ENCODE assay signal across 8 mouse cellular contexts in genomic region chr10:128742616-128743015, GRCm38 (mm10). TPM values are rescaled to one million over a fixed set of nuclear protein-coding genes. Genes with fewer than 3 reads are reported as not detected.
DNase-seq lines count a peak whose midpoint lies in the region; ATAC-seq and TF ChIP-seq lines count a peak whose summit lies in the region.

No protein-coding gene starts in this region.

- ATAC-seq in heart, embryonic 12.5 days (ENCODE audit: insufficient number of reproducible peaks, low FRiP score): no peak
- no peak for ATAC-seq in midbrain, postnatal 0 days (ENCODE audit: low FRiP score)
- ATAC-seq in midbrain, embryonic 11.5 days (ENCODE audit: low FRiP score): no peak

- no peak for DNase-seq in heart, postnatal 4 days
- no peak for DNase-seq in midbrain, postnatal 0 days (ENCODE audit: low spot score)
- DNase-seq in midbrain, embryonic 11.5 days (ENCODE audit: low spot score, missing footprints): no peak
- no peak for DNase-seq in Muller cell, postnatal 12 days (ENCODE audit: inconsistent ontology term)
- no peak for DNase-seq in left cerebral cortex, postnatal 4 days

- peak overlapping the region; percentile 93 for H3K4me2 ChIP-seq in heart, embryonic 12.5 days
- peak overlapping the region; percentile 99 for H3K4me2 ChIP-seq in midbrain, postnatal 0 days (ENCODE audit: low read depth, low read length, poor library complexity, severe bottlenecking)
- H3K4me2 ChIP-seq in midbrain, embryonic 11.5 days: no peak overlapping the region
- H3K4me2 ChIP-seq in myocyte (ENCODE audit: low read depth): peak overlapping the region; percentile 84

- intact Hi-C loops in left cerebral cortex, postnatal 4 days (cut with DNase I): no loop called here

- H3K4me1 ChIP-seq in heart, embryonic 12.5 days (replicated peaks): peaks cover 20% of the 10 kb centered on the region
- no peaks in the 10 kb centered on the region; the same call in 1 of the 2 replicates for H3K4me1 ChIP-seq in midbrain, postnatal 0 days (ENCODE audit: insufficient read depth, low read length)
- H3K4me1 ChIP-seq in midbrain, embryonic 11.5 days (ENCODE audit: control insufficient read depth, insufficient read depth, low read length): peaks cover 5% of the 10 kb centered on the region; the same call in 1 of the 2 replicates
- peaks cover 3% of the 10 kb centered on the region; the same call in 1 of the 2 replicates for H3K4me1 ChIP-seq in embryonic fibroblast, embryonic 13.5 days (ENCODE audit: control insufficient read depth, insufficient read depth, low read length)

- H3K36me3 ChIP-seq in heart, embryonic 12.5 days: no peaks in the 10 kb centered on the region
- no peaks in the 10 kb centered on the region for H3K36me3 ChIP-seq in midbrain, postnatal 0 days (ENCODE audit: insufficient read depth, low read length)
- H3K36me3 ChIP-seq in midbrain, embryonic 11.5 days (ENCODE audit: control insufficient read depth, insufficient read depth, low read length): no peaks in the 10 kb centered on the region
- no peaks in the 10 kb centered on the region for H3K36me3 ChIP-seq in myocyte (ENCODE audit: control insufficient read depth, insufficient read depth)

- peaks cover 10% of the 10 kb centered on the region for H3K27me3 ChIP-seq in heart, embryonic 12.5 days (replicated peaks)
- peaks cover 7% of the 10 kb centered on the region; the same call in 1 of the 2 replicates for H3K27me3 ChIP-seq in midbrain, postnatal 0 days (ENCODE audit: insufficient read depth, low read length)
- H3K27me3 ChIP-seq in midbrain, embryonic 11.5 days (ENCODE audit: control insufficient read depth, insufficient read depth, low read length): peaks cover 38% of the 10 kb centered on the region
- H3K27me3 ChIP-seq in myocyte (ENCODE audit: control insufficient read depth, insufficient read depth, insufficient read length): no peaks in the 10 kb centered on the region

- no peak overlapping the region for H3K27ac ChIP-seq in heart, embryonic 12.5 days (ENCODE audit: poor library complexity, severe bottlenecking)
- no peak overlapping the region for H3K27ac ChIP-seq in midbrain, postnatal 0 days (ENCODE audit: low read depth, low read length)
- H3K27ac ChIP-seq in midbrain, embryonic 11.5 days (ENCODE audit: low read depth, low read length): no peak overlapping the region
- no peak overlapping the region for H3K27ac ChIP-seq in embryonic fibroblast, embryonic 13.5 days (ENCODE audit: insufficient read depth, low read length)

- H3ac ChIP-seq in myocyte (ENCODE audit: control insufficient read depth, insufficient read length): no peak overlapping the region

- no peak for TF ChIP-seq POLR2A in embryonic fibroblast, embryonic 13.5 days (IDR thresholded peaks at IDR 0.05; ENCODE audit: low read depth, low read length)
- TF ChIP-seq POLR2A in myocyte (IDR thresholded peaks at IDR 0.05; ENCODE audit: insufficient read length, low read depth): no peak

- H3K4me3 ChIP-seq in heart, embryonic 12.5 days: peak overlapping the region; percentile 80
- no peak overlapping the region for H3K4me3 ChIP-seq in midbrain, postnatal 0 days (ENCODE audit: low read depth, low read length)
- no peak overlapping the region for H3K4me3 ChIP-seq in midbrain, embryonic 11.5 days (ENCODE audit: low read depth, low read length)
- H3K4me3 ChIP-seq in embryonic fibroblast, embryonic 13.5 days (ENCODE audit: insufficient read depth, low read length): peak overlapping the region; percentile 70; the same call in 1 of the 2 replicates
- peak overlapping the region; percentile 48 for H3K4me3 ChIP-seq in myocyte

- peak overlapping the region; percentile 36; the same call in 1 of the 2 replicates for H3K9ac ChIP-seq in heart, embryonic 12.5 days
- H3K9ac ChIP-seq in midbrain, postnatal 0 days (replicated peaks; ENCODE audit: low read length, poor library complexity, severe bottlenecking): no peak overlapping the region
- H3K9ac ChIP-seq in midbrain, embryonic 11.5 days (ENCODE audit: low read length): no peak overlapping the region

- no peaks in the 10 kb centered on the region for H3K9me3 ChIP-seq in heart, embryonic 12.5 days (replicated peaks)
- no peaks in the 10 kb centered on the region for H3K9me3 ChIP-seq in midbrain, postnatal 0 days (ENCODE audit: low read length)
- no peaks in the 10 kb centered on the region for H3K9me3 ChIP-seq in midbrain, embryonic 11.5 days (ENCODE audit: control insufficient read depth, low read length)

- no peaks in the 10 kb centered on the region for H3K79me2 ChIP-seq in myocyte (ENCODE audit: control insufficient read depth, insufficient read depth)

- 32% methylated on average over 4 of the region's 4 CpGs for WGBS in heart, embryonic 12.5 days
- WGBS in midbrain, postnatal 0 days: 43% methylated on average over 4 of the region's 4 CpGs
- WGBS in midbrain, embryonic 11.5 days: 66% methylated on average over 4 of the region's 4 CpGs

- no peak for TF ChIP-seq CTCF in midbrain, postnatal 0 days (IDR thresholded peaks at IDR 0.05)
- TF ChIP-seq CTCF in embryonic fibroblast, embryonic 13.5 days (IDR thresholded peaks at IDR 0.05; ENCODE audit: borderline replicate concordance, insufficient read depth, low read length): no peak

TF ChIP-seq in myocyte, 11 proteins besides CTCF, POLR2A, EP300 and RAD21 (continues in another document):
- TF ChIP-seq CEBPB (IDR thresholded peaks at IDR 0.05; ENCODE audit: insufficient read depth, poor library complexity, severe bottlenecking): no peak
- TF ChIP-seq USF1 (IDR thresholded peaks at IDR 0.05; ENCODE audit: low read depth): no peak
- TF ChIP-seq POLR2AphosphoS2 (IDR thresholded peaks at IDR 0.05; ENCODE audit: insufficient read length, low read depth): no peak
- no peak for TF ChIP-seq MYOG (IDR thresholded peaks at IDR 0.05; ENCODE audit: control insufficient read depth in 1 of 3, insufficient read depth in 1 of 3, insufficient read length in 2 of 3, low read depth in 2 of 3)
- no peak for TF ChIP-seq MAX (IDR thresholded peaks at IDR 0.05; ENCODE audit: low read depth)
- TF ChIP-seq TCF3 (IDR thresholded peaks at IDR 0.05; ENCODE audit: insufficient read length, low read depth): no peak
- TF ChIP-seq E2F4 (IDR thresholded peaks at IDR 0.05; ENCODE audit: insufficient read depth): no peak
- TF ChIP-seq SRF (IDR thresholded peaks at IDR 0.05; ENCODE audit: control insufficient read depth, insufficient read length, low read depth): no peak

RNA-seq across cellular contexts. Expression of gene Dgka, which starts 2.0 kb away (rescaled TPM):
- polyA plus RNA-seq in heart, embryonic 12.5 days (2016; fragmentation: Nextera tagmentation; extraction: Ambion mirVana): 4.4 TPM in 2 replicates
- total RNA-seq in heart, postnatal 4 days (2021): 1 to 10 TPM; 5.3 to 6.5 TPM
- total RNA-seq in midbrain, postnatal 0 days (2014; rRNA removed): 4.5 and 7.5 TPM in 2 replicates
- 4.9 and 5.1 TPM in 2 replicates for polyA plus RNA-seq in midbrain, postnatal 0 days (2015; fragmentation: Nextera tagmentation; extraction: Ambion mirVana)
- polyA plus RNA-seq in midbrain, embryonic 11.5 days (2014; fragmentation: Nextera tagmentation; extraction: Ambion mirVana): 5.4 and 5.7 TPM in 2 replicates
- 14.6 and 19.0 TPM in 2 replicates for polyA plus RNA-seq in embryonic fibroblast, embryonic 13.5 days (2011; ENCODE audit: insufficient read length, low read depth, missing spikeins)
- polyA plus RNA-seq in myocyte (2012; fragmentation: generic; extraction: Trizol): 13.2 TPM
- 1 to 10 TPM; 7.5 to 7.7 TPM for total RNA-seq in left cerebral cortex, postnatal 4 days (2021)

RNA-seq across cellular contexts. Expression of gene Pym1, which starts 5.1 kb away (rescaled TPM):
- polyA plus RNA-seq in heart, embryonic 12.5 days (2016; fragmentation: Nextera tagmentation; extraction: Ambion mirVana): 23.1 and 24.0 TPM in 2 replicates
- total RNA-seq in heart, postnatal 4 days (2021): 10 to 100 TPM; 20.3 to 21.9 TPM
- total RNA-seq in midbrain, postnatal 0 days (2014; rRNA removed): 54.9 and 60.1 TPM in 2 replicates
- polyA plus RNA-seq in midbrain, postnatal 0 days (2015; fragmentation: Nextera tagmentation; extraction: Ambion mirVana): 48.0 and 52.2 TPM in 2 replicates
- polyA plus RNA-seq in midbrain, embryonic 11.5 days (2014; fragmentation: Nextera tagmentation; extraction: Ambion mirVana): 43.5 and 48.1 TPM in 2 replicates
- 29.5 and 38.2 TPM in 2 replicates for polyA plus RNA-seq in embryonic fibroblast, embryonic 13.5 days (2011; ENCODE audit: insufficient read length, low read depth, missing spikeins)
- polyA plus RNA-seq in myocyte (2012; fragmentation: generic; extraction: Trizol): 32.6 TPM
- total RNA-seq in left cerebral cortex, postnatal 4 days (2021): 10 to 100 TPM; 37.5 TPM

RNA-seq across cellular contexts. Expression of gene Cdk2, which starts 37.8 kb away (rescaled TPM):
- polyA plus RNA-seq in heart, embryonic 12.5 days (2016; fragmentation: Nextera tagmentation; extraction: Ambion mirVana): 106 and 109 TPM in 2 replicates
- 10 to 100 TPM; 59.2 to 63.1 TPM for total RNA-seq in heart, postnatal 4 days (2021)
- 7.8 and 11.1 TPM in 2 replicates for total RNA-seq in midbrain, postnatal 0 days (2014; rRNA removed)
- 8.7 and 10.7 TPM in 2 replicates for polyA plus RNA-seq in midbrain, postnatal 0 days (2015; fragmentation: Nextera tagmentation; extraction: Ambion mirVana)
- 98.9 and 99.1 TPM in 2 replicates for polyA plus RNA-seq in midbrain, embryonic 11.5 days (2014; fragmentation: Nextera tagmentation; extraction: Ambion mirVana)
- polyA plus RNA-seq in embryonic fibroblast, embryonic 13.5 days (2011; ENCODE audit: insufficient read length, low read depth, missing spikeins): 49.3 and 66.6 TPM in 2 replicates
- polyA plus RNA-seq in myocyte (2012; fragmentation: generic; extraction: Trizol): 39.9 TPM
- total RNA-seq in left cerebral cortex, postnatal 4 days (2021): 10 to 100 TPM in 1 of 2 experiments, 1 to 10 TPM in 1; 8.1 to 10.0 TPM

RNA-seq across cellular contexts. Expression of gene Pmel, which starts 38.6 kb away (rescaled TPM):
- polyA plus RNA-seq in heart, embryonic 12.5 days (2016; fragmentation: Nextera tagmentation; extraction: Ambion mirVana): 0.99 and 1.0 TPM in 2 replicates
- total RNA-seq in heart, postnatal 4 days (2021): 1 to 10 TPM; 1.3 to 1.8 TPM
- total RNA-seq in midbrain, postnatal 0 days (2014; rRNA removed): 0.76 and 3.4 TPM in 2 replicates
- 1.0 and 1.1 TPM in 2 replicates for polyA plus RNA-seq in midbrain, postnatal 0 days (2015; fragmentation: Nextera tagmentation; extraction: Ambion mirVana)
- 2.2 and 3.1 TPM in 2 replicates for polyA plus RNA-seq in midbrain, embryonic 11.5 days (2014; fragmentation: Nextera tagmentation; extraction: Ambion mirVana)
- 0.68 and 0.87 TPM in 2 replicates for polyA plus RNA-seq in embryonic fibroblast, embryonic 13.5 days (2011; ENCODE audit: insufficient read length, low read depth, missing spikeins)
- polyA plus RNA-seq in myocyte (2012; fragmentation: generic; extraction: Trizol): 0.17 TPM
- 1 to 10 TPM in 1 of 2 experiments, under 1 TPM in 1; 0.50 to 1.6 TPM for total RNA-seq in left cerebral cortex, postnatal 4 days (2021)

RNA-seq across cellular contexts. Expression of gene Rab5b, which starts 46.6 kb away (rescaled TPM):
- 71.3 and 72.9 TPM in 2 replicates for polyA plus RNA-seq in heart, embryonic 12.5 days (2016; fragmentation: Nextera tagmentation; extraction: Ambion mirVana)
- 10 to 100 TPM; 65.1 to 66.3 TPM for total RNA-seq in heart, postnatal 4 days (2021)
- total RNA-seq in midbrain, postnatal 0 days (2014; rRNA removed): 129 and 131 TPM in 2 replicates
- 112 and 115 TPM in 2 replicates for polyA plus RNA-seq in midbrain, postnatal 0 days (2015; fragmentation: Nextera tagmentation; extraction: Ambion mirVana)
- 80.1 and 82.6 TPM in 2 replicates for polyA plus RNA-seq in midbrain, embryonic 11.5 days (2014; fragmentation: Nextera tagmentation; extraction: Ambion mirVana)
- polyA plus RNA-seq in embryonic fibroblast, embryonic 13.5 days (2011; ENCODE audit: insufficient read length, low read depth, missing spikeins): 88.8 and 96.7 TPM in 2 replicates
- polyA plus RNA-seq in myocyte (2012; fragmentation: generic; extraction: Trizol): 76.3 TPM
- total RNA-seq in left cerebral cortex, postnatal 4 days (2021): 100 to 1,000 TPM; 113 TPM

Comparison
In these comparisons a context has a peak if more than half of its experiments do, and no peak if none do; other contexts are left out.
1. H3K4me3 ChIP-seq: peak in heart, embryonic 12.5 days (single experiment), embryonic fibroblast, embryonic 13.5 days (single experiment) and myocyte (single experiment); none in midbrain, postnatal 0 days (single experiment) and midbrain, embryonic 11.5 days (single experiment).